Mouse (Mus musculus) thymus, adult 2 months (tissue): ENCODE measurements around the gene A4gnt.

Experiments used
- CTCF ChIP-seq: fragments of 200-500 bp; IDR thresholded peaks from 2 replicates; pipeline ENCODE4 v1.5.1; 2012; ENCODE audit warnings: mild to moderate bottlenecking, control low read depth, low read length, moderate library complexity, borderline replicate concordance; ENCODE audit not compliant: control insufficient read depth, poor library complexity, insufficient read depth; ENCODE audit errors: extremely low read depth
- POLR2A ChIP-seq: fragments of 200-500 bp; IDR thresholded peaks from 2 replicates; pipeline ENCODE4 v1.6.1; 2012; ENCODE audit warnings: mild to moderate bottlenecking, low read length, control low read depth, moderate library complexity; ENCODE audit not compliant: control insufficient read depth, poor library complexity, insufficient read depth; ENCODE audit errors: extremely low read depth

- TF ChIP-seq CTCF (no peak), POLR2A (no peak)
Measured at GRCm38 (mm10) chr9:99660756-99661155, 48.5 kb downstream of the A4gnt start.
